ENCODE assay signal across 7 mouse cellular contexts in genomic region chr17:44078631-44079350, GRCm38 (mm10). TPM values are rescaled to one million over a fixed set of nuclear protein-coding genes. Genes with fewer than 3 reads are reported as not detected.
A peak's percentile ranks its signal among the peaks of the same experiment; 100 is the strongest.
DNase-seq lines count a peak whose midpoint lies in the region; ATAC-seq and TF ChIP-seq lines count a peak whose summit lies in the region.

Gene Enpp5 (plus strand): TSS chr17:44078813.

- peak; percentile 99 for ATAC-seq in embryonic facial prominence, embryonic 14.5 days (ENCODE audit: low read depth)
- peak; percentile 91; the same call in 1 of the 2 replicates for ATAC-seq in limb, embryonic 12.5 days (ENCODE audit: insufficient number of reproducible peaks, insufficient read depth, low FRiP score, low TSS enrichment, low read depth)
- peak; percentile 99 for ATAC-seq in midbrain, embryonic 15.5 days (replicated peaks)

- TF ChIP-seq EP300 in heart, adult 2 months (IDR thresholded peaks at IDR 0.05; ENCODE audit: insufficient read depth, low read depth, low read length): no peak

- no peaks in the 10 kb centered on the region for H3K27me3 ChIP-seq in embryonic facial prominence, embryonic 14.5 days (replicated peaks; ENCODE audit: control insufficient read depth, insufficient read depth, low read length)
- no peaks in the 10 kb centered on the region for H3K27me3 ChIP-seq in heart, adult 2 months (ENCODE audit: control insufficient read depth, insufficient read depth, low read length)
- no peaks in the 10 kb centered on the region for H3K27me3 ChIP-seq in limb, embryonic 12.5 days
- H3K27me3 ChIP-seq in midbrain, embryonic 15.5 days (replicated peaks): no peaks in the 10 kb centered on the region
- H3K27me3 ChIP-seq in spleen, adult 2 months (ENCODE audit: control insufficient read depth, insufficient read depth, low read length): peaks cover 2% of the 10 kb centered on the region; the same call in 1 of the 2 replicates

- H3K79me2 ChIP-seq in heart, adult 2 months (replicated peaks; ENCODE audit: control insufficient read depth, insufficient read depth, low read length): peaks cover 2% of the 10 kb centered on the region; the same call in 1 of the 2 replicates

- WGBS in embryonic facial prominence, embryonic 14.5 days: 1% methylated on average over 30 of the region's 31 CpGs
- WGBS in heart, adult 2 months: 2% methylated on average over 31 of the region's 31 CpGs
- 1% methylated on average over 31 of the region's 31 CpGs for WGBS in limb, embryonic 12.5 days
- WGBS in midbrain, embryonic 15.5 days: under 1% methylated on average over 31 of the region's 31 CpGs
- WGBS in spleen, adult 2 months: 2% methylated on average over 31 of the region's 31 CpGs

- TF ChIP-seq POLR2A in heart, adult 2 months (IDR thresholded peaks at IDR 0.05; ENCODE audit: insufficient read depth, low read depth, low read length): peak; percentile 48; the same call in 1 of the 2 replicates
- TF ChIP-seq POLR2A in spleen, adult 2 months (IDR thresholded peaks at IDR 0.05; ENCODE audit: low read depth, low read length): no peak

- H3K4me1 ChIP-seq in embryonic facial prominence, embryonic 14.5 days (ENCODE audit: control insufficient read depth, insufficient read depth, low read length): no peaks in the 10 kb centered on the region
- H3K4me1 ChIP-seq in heart, adult 2 months (ENCODE audit: control insufficient read depth, insufficient read depth, low read length): peaks cover 6% of the 10 kb centered on the region
- H3K4me1 ChIP-seq in limb, embryonic 12.5 days (replicated peaks): no peaks in the 10 kb centered on the region
- H3K4me1 ChIP-seq in midbrain, embryonic 15.5 days: peaks cover 43% of the 10 kb centered on the region
- H3K4me1 ChIP-seq in spleen, adult 2 months (ENCODE audit: control insufficient read depth, insufficient read depth, insufficient read length): no peaks in the 10 kb centered on the region; the same call in 1 of the 2 replicates

- peak within 1 kb of the TSS; percentile 69 for H3K9ac ChIP-seq in embryonic facial prominence, embryonic 14.5 days (ENCODE audit: low read depth, low read length)
- H3K9ac ChIP-seq in heart, adult 2 months (ENCODE audit: low read depth, low read length): peak within 1 kb of the TSS; percentile 55
- H3K9ac ChIP-seq in limb, embryonic 12.5 days (replicated peaks): peak within 1 kb of the TSS; percentile 63
- H3K9ac ChIP-seq in midbrain, embryonic 15.5 days: peak within 1 kb of the TSS; percentile 76

- peak within 1 kb of the TSS; percentile 88 for H3K4me2 ChIP-seq in embryonic facial prominence, embryonic 14.5 days (ENCODE audit: low read depth, low read length)
- H3K4me2 ChIP-seq in limb, embryonic 12.5 days: peak within 1 kb of the TSS; percentile 97
- H3K4me2 ChIP-seq in midbrain, embryonic 15.5 days: peak within 1 kb of the TSS; percentile 68

- DNase-seq in adrenal gland, postnatal 4 days (ENCODE audit: low spot score in 2 of 2): peak; percentile 65
- peak; percentile 93 for DNase-seq in embryonic facial prominence, embryonic 14.5 days (ENCODE audit: low spot score)
- peak; percentile 82 to 86 for DNase-seq in heart, adult 2 months
- peak; percentile 86 to 91 for DNase-seq in kidney, adult 8-10 months
- DNase-seq in spleen, adult 2 months (ENCODE audit: low read depth in 1 of 2, low spot score in 2 of 2): peak; percentile 34 to 60

- peak within 1 kb of the TSS; percentile 55 for H3K4me3 ChIP-seq in embryonic facial prominence, embryonic 14.5 days (ENCODE audit: low read depth, low read length)
- H3K4me3 ChIP-seq in heart, adult 2 months: peak within 1 kb of the TSS; percentile 87
- peak within 1 kb of the TSS; percentile 62 for H3K4me3 ChIP-seq in limb, embryonic 12.5 days (replicated peaks)
- H3K4me3 ChIP-seq in midbrain, embryonic 15.5 days: peak within 1 kb of the TSS; percentile 75
- peak within 1 kb of the TSS; percentile 62 for H3K4me3 ChIP-seq in spleen, adult 2 months (ENCODE audit: extremely low read depth, insufficient read depth, insufficient read length)

- peak within 1 kb of the TSS; percentile 46; the same call in 1 of the 2 replicates for H3K27ac ChIP-seq in embryonic facial prominence, embryonic 14.5 days (replicated peaks; ENCODE audit: low read depth, low read length)
- peak within 1 kb of the TSS; percentile 49 for H3K27ac ChIP-seq in heart, adult 2 months
- H3K27ac ChIP-seq in limb, embryonic 12.5 days: no peak within 1 kb of the TSS
- peak within 1 kb of the TSS; percentile 94 for H3K27ac ChIP-seq in midbrain, embryonic 15.5 days
- no peak within 1 kb of the TSS for H3K27ac ChIP-seq in spleen, adult 2 months (ENCODE audit: insufficient read depth, low read length)

- H3K9me3 ChIP-seq in embryonic facial prominence, embryonic 14.5 days (ENCODE audit: control insufficient read depth, low read length): no peaks in the 10 kb centered on the region
- H3K9me3 ChIP-seq in limb, embryonic 12.5 days: no peaks in the 10 kb centered on the region
- 0 out of 2 replicates have a peak, but pooled peaks cover 3% of the 10 kb centered on the region for H3K9me3 ChIP-seq in midbrain, embryonic 15.5 days

- TF ChIP-seq CTCF in heart, adult 2 months (IDR thresholded peaks at IDR 0.05): no peak
- no peak for TF ChIP-seq CTCF in spleen, adult 2 months (IDR thresholded peaks at IDR 0.05; ENCODE audit: extremely low read depth, insufficient read depth, insufficient read length, insufficient replicate concordance)

- intact Hi-C loops in heart, adult 2 months (cut with DNase I): loop anchor here (2.0 to 5.0 kb wide), 2 partner anchors 26 to 179 kb away; partner anchors contain the start of gene Enpp4

- H3K36me3 ChIP-seq in embryonic facial prominence, embryonic 14.5 days (ENCODE audit: control insufficient read depth, insufficient read depth, low read length): 0 out of 2 replicates have a peak, but pooled peaks cover 4% of the 10 kb centered on the region
- no peaks in the 10 kb centered on the region; the same call in 1 of the 2 replicates for H3K36me3 ChIP-seq in heart, adult 2 months (ENCODE audit: control insufficient read depth, insufficient read depth, low read length)
- H3K36me3 ChIP-seq in limb, embryonic 12.5 days: 0 out of 2 replicates have a peak, but pooled peaks cover 5% of the 10 kb centered on the region
- peaks cover 31% of the 10 kb centered on the region for H3K36me3 ChIP-seq in midbrain, embryonic 15.5 days (replicated peaks)
- H3K36me3 ChIP-seq in spleen, adult 2 months (ENCODE audit: control insufficient read depth, insufficient read depth, low read length): no peaks in the 10 kb centered on the region

RNA-seq across cellular contexts. Expression of gene Enpp5, which starts in this region (rescaled TPM):
- total RNA-seq in adrenal gland, postnatal 4 days (2021): 10 to 100 TPM; 35.8 to 37.7 TPM
- polyA plus RNA-seq in embryonic facial prominence, embryonic 14.5 days (2014; fragmentation: Nextera tagmentation; extraction: Ambion mirVana): 11.5 and 14.6 TPM in 2 replicates
- 10 to 100 TPM; 13.3 to 14.2 TPM for total RNA-seq in heart, adult 2 months (2021)
- polyA plus RNA-seq in heart, adult 2 months (2012; rRNA removed): 14.2 and 24.6 TPM in 2 replicates
- 13.6 and 14.3 TPM in 2 replicates for polyA plus RNA-seq in limb, embryonic 12.5 days (2016; fragmentation: Nextera tagmentation; extraction: Ambion mirVana)
- polyA plus RNA-seq in midbrain, embryonic 15.5 days (2015; fragmentation: Nextera tagmentation; extraction: Ambion mirVana): 112 and 121 TPM in 2 replicates
- polyA plus RNA-seq in spleen, adult 2 months (2012; rRNA removed): 4.9 and 5.4 TPM in 2 replicates

Comparison
In these comparisons a context has a peak if more than half of its experiments do, and no peak if none do; other contexts are left out.
1. H3K27ac ChIP-seq: peak in embryonic facial prominence, embryonic 14.5 days (single experiment), heart, adult 2 months (single experiment) and midbrain, embryonic 15.5 days (single experiment); none in limb, embryonic 12.5 days (single experiment) and spleen, adult 2 months (single experiment).
2. Peak in every context shown above with its lines, with median percentiles within 50 percentile points of each other: DNase-seq, ATAC-seq, H3K4me2 ChIP-seq, H3K4me3 ChIP-seq and H3K9ac ChIP-seq.